Mouse (Mus musculus) small intestine, adult 2 months (tissue): ENCODE results near the gene Smarcal1.

Experiments
- CTCF ChIP-seq: fragments of 200-500 bp; IDR thresholded peaks from 2 replicates; pipeline ENCODE4 v1.5.1; 2012; ENCODE audit warnings: low read depth, mild to moderate bottlenecking, control low read depth, inconsistent platforms, low read length, moderate library complexity, mixed read lengths; ENCODE audit not compliant: insufficient replicate concordance, insufficient read length; ENCODE audit errors: extremely low read depth
- POLR2A ChIP-seq: fragments of 200-500 bp; IDR thresholded peaks from 2 replicates; pipeline ENCODE4 v1.6.1; 2012; ENCODE audit warnings: low read depth, mild to moderate bottlenecking, control low read depth, inconsistent platforms, low read length, moderate library complexity

DNA sequence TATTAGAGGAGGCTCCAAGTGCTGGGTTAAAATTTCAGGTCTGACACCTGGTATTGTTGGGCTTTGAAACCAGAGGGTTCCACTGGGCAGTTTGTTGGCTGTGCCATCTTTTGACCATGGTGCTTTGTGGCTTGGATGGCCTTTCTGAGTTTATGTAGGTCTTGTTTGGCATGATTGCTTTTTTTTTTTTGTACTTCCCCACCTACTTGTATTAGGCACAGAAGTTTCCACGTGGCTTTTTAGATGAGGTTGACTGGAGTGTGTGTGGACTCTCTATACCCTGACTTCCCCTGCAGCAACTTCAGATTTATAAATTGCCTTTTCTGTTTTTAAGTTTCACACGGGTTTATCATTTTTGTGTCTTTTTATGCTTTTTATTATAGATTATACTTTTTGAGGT lies 5.7 kb downstream of the Smarcal1 start:
- TF ChIP-seq POLR2A (no peak), CTCF (no peak)
